Mouse (Mus musculus) heart, postnatal 0 days (tissue): ENCODE measurements around the gene Gng5. TPM values are rescaled to one million over a fixed set of nuclear protein-coding genes. Genes with fewer than 3 reads are reported as not detected.

Source experiments
- ATAC-seq: fragments of 200-750 bp; cut with Nextera tagmentation; 2 replicates; pipeline ENCODE4 v1.8.0; 2017; ENCODE audit warnings: low read depth, moderate number of reproducible peaks, moderate library complexity; ENCODE audit not compliant: insufficient read depth
- DNase-seq: peaks from one replicate; pipeline ENCODE4 v3.0.0-alpha.2; 2016; ENCODE audit warnings: low spot score
- H3K27ac ChIP-seq: fragments of 300-500 bp; sonication (generic); 2 replicates; pipeline ENCODE4 v1.5.1; 2014; ENCODE audit warnings: low read depth, mild to moderate bottlenecking
- H3K27me3 ChIP-seq: fragments of 300-500 bp; sonication (generic); 2 replicates; pipeline ENCODE4 v1.6.1; 2014; ENCODE audit warnings: low read length, mixed read lengths; ENCODE audit not compliant: control insufficient read depth, insufficient read depth
- H3K36me3 ChIP-seq: fragments of 300-500 bp; sonication (generic); replicated peaks from 2 replicates; pipeline ENCODE4 v1.6.1; 2014; ENCODE audit warnings: low read length, mixed read lengths; ENCODE audit not compliant: control insufficient read depth, insufficient read depth
- H3K4me1 ChIP-seq: fragments of 300-500 bp; sonication (generic); 2 replicates; pipeline ENCODE4 v1.6.1; 2014; ENCODE audit warnings: antibody characterized with exemption; ENCODE audit not compliant: control insufficient read depth, insufficient read depth
- H3K4me2 ChIP-seq: fragments of 300-500 bp; sonication (generic); 2 replicates; pipeline ENCODE4 v1.6.1; 2014; ENCODE audit warnings: low read depth, mild to moderate bottlenecking, low read length, moderate library complexity
- H3K4me3 ChIP-seq: fragments of 300-500 bp; sonication (generic); 2 replicates; pipeline ENCODE4 v1.5.1; 2014; ENCODE audit warnings: low read depth, low read length
- H3K9ac ChIP-seq: fragments of 300-500 bp; sonication (generic); replicated peaks from 2 replicates; pipeline ENCODE4 v1.6.1; 2014; ENCODE audit warnings: low read depth, low read length, mixed read lengths
- H3K9me3 ChIP-seq: fragments of 300-500 bp; sonication (generic); replicated peaks from 2 replicates; pipeline ENCODE4 v1.6.1; 2016; ENCODE audit warnings: low read length; ENCODE audit not compliant: control insufficient read depth
- CTCF ChIP-seq: IDR thresholded peaks from 2 replicates; pipeline ENCODE4 v1.5.1; 2016; ENCODE audit warnings: antibody characterized with exemption, control low read depth, low read depth
- EP300 ChIP-seq: IDR thresholded peaks from 2 replicates; pipeline ENCODE4 v1.6.1; 2016; ENCODE audit warnings: antibody characterized with exemption, low read depth
- WGBS: fragments of 180-500 bp; shearing (Covaris S2); extraction: QIAGEN DNeasy Blood & Tissue Kit; methylation state at CpG from one replicate; pipeline ENCODE4 v1.1.7; 2014; 5-methylcytosine and 5-hydroxymethylcytosine counted together
- polyA plus RNA-seq: library from polyadenylated mRNA; unstranded; fragments of >200 nt; fragmentation: Nextera tagmentation; extraction: Ambion mirVana; gene quantifications from 2 replicates; pipeline ENCODE4 v1.2.1, GENCODE M21; 2015
- total RNA-seq: library from RNA; depleted of rRNA; stranded (reverse); fragments of >200 nt; gene quantifications from 2 replicates; pipeline ENCODE4 v1.2.3, GENCODE M21; 2014; ENCODE audit warnings: low replicate concordance

Gng5 gene
- total and polyA plus RNA-seq, 2 experiments from 2014 or later: 380 to 1,164 TPM

GRCm38 (mm10) chr3:146520226-146520797 is 20.7 kb downstream of the Gng5 start:
- no peak for ATAC-seq
- DNase-seq: no peak
- H3K9ac ChIP-seq: peak overlapping the region; percentile 71
- H3K27me3 ChIP-seq: no peaks in the 10 kb centered on the region
- H3K4me2 ChIP-seq: peak overlapping the region; percentile 72
- H3K36me3 ChIP-seq: peaks cover 26% of the 10 kb centered on the region
- H3K9me3 ChIP-seq: no peaks in the 10 kb centered on the region
- WGBS: 34% methylated on average over 5 of the region's 5 CpGs
- H3K4me3 ChIP-seq: peak overlapping the region; percentile 75
- no peak for TF ChIP-seq EP300
- H3K4me1 ChIP-seq: peaks cover 3% of the 10 kb centered on the region; the same call in 1 of the 2 replicates
- H3K27ac ChIP-seq: peak overlapping the region; percentile 96

GRCm38 (mm10) chr3:146520798-146521651 is 21.4 kb downstream of the Gng5 start, which contains the start of gene Rpf1:
TSS of gene Rpf1 (minus strand) at chr3:146521429.
- under 1% methylated on average over 62 of the region's 82 CpGs for WGBS
- peak; percentile 95 for ATAC-seq
- Histone ChIP-seq H3K4me1 (peaks cover 3% of the 10 kb centered on the region; the same call in 1 of the 2 replicates), H3K9ac (peak within 1 kb of the TSS; percentile 71), H3K4me2 (peak within 1 kb of the TSS; percentile 72), H3K36me3 (peaks cover 22% of the 10 kb centered on the region), H3K27ac (peak within 1 kb of the TSS; percentile 96), H3K27me3 (no peaks in the 10 kb centered on the region), H3K9me3 (no peaks in the 10 kb centered on the region), H3K4me3 (peak within 1 kb of the TSS; percentile 75)
- no peak for TF ChIP-seq EP300
- TF ChIP-seq CTCF: no peak
- DNase-seq: peak; percentile 91

GRCm38 (mm10) chr3:146521652-146522020 is 22.0 kb downstream of the Gng5 start:
- H3K4me1 ChIP-seq: peaks cover 3% of the 10 kb centered on the region; the same call in 1 of the 2 replicates
- 5% methylated on average over 8 of the region's 8 CpGs for WGBS
- no peak for ATAC-seq

GRCm38 (mm10) chr3:146528335-146528734 is 28.7 kb downstream of the Gng5 start:
- no peak for ATAC-seq
- no peaks in the 10 kb centered on the region for H3K27me3 ChIP-seq
- no peak overlapping the region for H3K4me2 ChIP-seq
- TF ChIP-seq EP300 (no peak), CTCF (no peak)
- DNase-seq: no peak
- no peak overlapping the region for H3K27ac ChIP-seq
- WGBS: 32% methylated on average over 2 of the region's 2 CpGs
- no peak overlapping the region for H3K9ac ChIP-seq
- H3K36me3 ChIP-seq: no peaks in the 10 kb centered on the region
- no peaks in the 10 kb centered on the region for H3K9me3 ChIP-seq
- no peak overlapping the region for H3K4me3 ChIP-seq
- no peaks in the 10 kb centered on the region for H3K4me1 ChIP-seq

More at GRCm38 (mm10) chr3:146521652-146522020, 22.0 kb downstream of the Gng5 start:
- TF ChIP-seq EP300 (no peak), CTCF (no peak)
- Histone ChIP-seq H3K9me3 (no peaks in the 10 kb centered on the region), H3K9ac (peak overlapping the region; percentile 71), H3K36me3 (peaks cover 22% of the 10 kb centered on the region), H3K4me2 (peak overlapping the region; percentile 72), H3K27me3 (no peaks in the 10 kb centered on the region), H3K4me3 (peak overlapping the region; percentile 75), H3K27ac (peak overlapping the region; percentile 96)
- DNase-seq: no peak

GRCm38 (mm10) chr3:146534986-146535385 is 35.4 kb downstream of the Gng5 start:
- no peaks in the 10 kb centered on the region for H3K27me3 ChIP-seq
- no peaks in the 10 kb centered on the region for H3K4me1 ChIP-seq
- H3K27ac ChIP-seq: no peak overlapping the region
- no peak overlapping the region for H3K9ac ChIP-seq
- TF ChIP-seq CTCF: no peak
- TF ChIP-seq EP300: no peak
- WGBS: 60% methylated on average over 6 of the region's 6 CpGs
- H3K4me2 ChIP-seq: no peak overlapping the region
- no peaks in the 10 kb centered on the region for H3K36me3 ChIP-seq
- no peak for ATAC-seq
- DNase-seq: no peak
- H3K4me3 ChIP-seq: no peak overlapping the region
- H3K9me3 ChIP-seq: no peaks in the 10 kb centered on the region
